Mouse (Mus musculus): Measurements from ENCODE around the gene Fbxo46. TPM values are rescaled to one million over a fixed set of nuclear protein-coding genes. Genes with fewer than 3 reads are reported as not detected.

The Fbxo46 gene
- polyA plus RNA-seq, 1 experiment from 2014 or later = 6.4 TPM

- no peak overlapping the region for H3K27ac ChIP-seq (ENCODE audit: low read depth, low read length)
- H3K9me3 ChIP-seq (replicated peaks; ENCODE audit: control insufficient read depth, low read length) = no peaks in the 10 kb centered on the region
- H3K4me3 ChIP-seq (ENCODE audit: low read depth, low read length) = peak overlapping the region; percentile 15; the same call in 1 of the 2 replicates
- H3K36me3 ChIP-seq (ENCODE audit: control insufficient read depth, insufficient read depth, low read length) = peaks cover 22% of the 10 kb centered on the region
- peak; percentile 45; the same call in 1 of the 2 replicates for ATAC-seq (replicated peaks; ENCODE audit: insufficient number of reproducible peaks, low FRiP score, low TSS enrichment)
- H3K4me2 ChIP-seq = peak overlapping the region; percentile 50
- peaks cover 2% of the 10 kb centered on the region; the same call in 1 of the 2 replicates for H3K27me3 ChIP-seq (ENCODE audit: control insufficient read depth, insufficient read depth, low read length)
- H3K9ac ChIP-seq (ENCODE audit: low read depth, low read length) = no peak overlapping the region
- H3K4me1 ChIP-seq (ENCODE audit: control insufficient read depth, insufficient read depth, low read length) = peaks cover 53% of the 10 kb centered on the region
- 8% methylated on average over 14 of the region's 14 CpGs for WGBS (ENCODE audit: insufficient replicate concordance)
These were observed 33.6 kb upstream of the Fbxo46 start for GRCm38 (mm10) chr7:19086042-19086441.

- peaks cover 16% of the 10 kb centered on the region for H3K36me3 ChIP-seq (ENCODE audit: control insufficient read depth, insufficient read depth, low read length)
- no peak overlapping the region for H3K4me2 ChIP-seq
- H3K4me3 ChIP-seq (ENCODE audit: low read depth, low read length) = no peak overlapping the region
- 67% methylated on average over 18 of the region's 18 CpGs for whole genome bisulfite sequencing (ENCODE audit: insufficient replicate concordance)
- H3K4me1 ChIP-seq (ENCODE audit: control insufficient read depth, insufficient read depth, low read length) = peaks cover 53% of the 10 kb centered on the region
- ATAC-seq (replicated peaks; ENCODE audit: insufficient number of reproducible peaks, low FRiP score, low TSS enrichment) = no peak
- no peaks in the 10 kb centered on the region for H3K9me3 ChIP-seq (replicated peaks; ENCODE audit: control insufficient read depth, low read length)
- H3K9ac ChIP-seq (ENCODE audit: low read depth, low read length) = no peak overlapping the region
- H3K27me3 ChIP-seq (ENCODE audit: control insufficient read depth, insufficient read depth, low read length) = peaks cover 6% of the 10 kb centered on the region; the same call in 1 of the 2 replicates
- H3K27ac ChIP-seq (ENCODE audit: low read depth, low read length) = no peak overlapping the region
These were observed 32.9 kb upstream of the Fbxo46 start for GRCm38 (mm10) chr7:19086760-19087159.

- Histone ChIP-seq H3K27me3 (ENCODE audit: control insufficient read depth, insufficient read depth, low read length) (peaks cover 6% of the 10 kb centered on the region; the same call in 1 of the 2 replicates), H3K4me2 (no peak overlapping the region), H3K36me3 (ENCODE audit: control insufficient read depth, insufficient read depth, low read length) (peaks cover 8% of the 10 kb centered on the region; the same call in 1 of the 2 replicates), H3K27ac (ENCODE audit: low read depth, low read length) (no peak overlapping the region), H3K9me3 (replicated peaks; ENCODE audit: control insufficient read depth, low read length) (no peaks in the 10 kb centered on the region), H3K4me3 (ENCODE audit: low read depth, low read length) (no peak overlapping the region), H3K4me1 (ENCODE audit: control insufficient read depth, insufficient read depth, low read length) (peaks cover 48% of the 10 kb centered on the region), H3K9ac (ENCODE audit: low read depth, low read length) (no peak overlapping the region)
- no peak for ATAC-seq (replicated peaks; ENCODE audit: insufficient number of reproducible peaks, low FRiP score, low TSS enrichment)
- 34% methylated on average over 10 of the region's 10 CpGs for WGBS (ENCODE audit: insufficient replicate concordance)
These were observed 30.8 kb upstream of the Fbxo46 start for GRCm38 (mm10) chr7:19088813-19089212.

- peak overlapping the region; percentile 68 for H3K9ac ChIP-seq (ENCODE audit: low read depth, low read length)
- ATAC-seq (replicated peaks; ENCODE audit: insufficient number of reproducible peaks, low FRiP score, low TSS enrichment) = no peak
- H3K4me2 ChIP-seq = peak overlapping the region; percentile 96
- H3K4me1 ChIP-seq (ENCODE audit: control insufficient read depth, insufficient read depth, low read length) = peaks cover 28% of the 10 kb centered on the region
- 32% methylated on average over 17 of the region's 17 CpGs for WGBS (ENCODE audit: insufficient replicate concordance)
- H3K27ac ChIP-seq (ENCODE audit: low read depth, low read length) = no peak overlapping the region
- H3K36me3 ChIP-seq (ENCODE audit: control insufficient read depth, insufficient read depth, low read length) = peaks cover 8% of the 10 kb centered on the region; the same call in 1 of the 2 replicates
- H3K27me3 ChIP-seq (ENCODE audit: control insufficient read depth, insufficient read depth, low read length) = peaks cover 6% of the 10 kb centered on the region; the same call in 1 of the 2 replicates
- H3K9me3 ChIP-seq (replicated peaks; ENCODE audit: control insufficient read depth, low read length) = no peaks in the 10 kb centered on the region
- H3K4me3 ChIP-seq (ENCODE audit: low read depth, low read length) = no peak overlapping the region
These were observed 27.7 kb upstream of the Fbxo46 start for GRCm38 (mm10) chr7:19091913-19092312.

- ATAC-seq (replicated peaks; ENCODE audit: insufficient number of reproducible peaks, low FRiP score, low TSS enrichment) = peak; percentile 35
- peak overlapping the region; percentile 93 for H3K27ac ChIP-seq (ENCODE audit: low read depth, low read length)
- no peaks in the 10 kb centered on the region for H3K9me3 ChIP-seq (replicated peaks; ENCODE audit: control insufficient read depth, low read length)
- H3K4me3 ChIP-seq (ENCODE audit: low read depth, low read length) = peak overlapping the region; percentile 78
- peaks cover 6% of the 10 kb centered on the region; the same call in 1 of the 2 replicates for H3K27me3 ChIP-seq (ENCODE audit: control insufficient read depth, insufficient read depth, low read length)
- WGBS (ENCODE audit: insufficient replicate concordance) = 4% methylated on average over 38 of the region's 38 CpGs
- H3K36me3 ChIP-seq (ENCODE audit: control insufficient read depth, insufficient read depth, low read length) = peaks cover 11% of the 10 kb centered on the region; the same call in 1 of the 2 replicates
- H3K4me2 ChIP-seq = peak overlapping the region; percentile 96
- peak overlapping the region; percentile 68 for H3K9ac ChIP-seq (ENCODE audit: low read depth, low read length)
- peaks cover 34% of the 10 kb centered on the region for H3K4me1 ChIP-seq (ENCODE audit: control insufficient read depth, insufficient read depth, low read length)
These were observed 27.1 kb upstream of the Fbxo46 start for GRCm38 (mm10) chr7:19092381-19093173.

GRCm38 (mm10) chr7:19093174-19093521 lies 26.5 kb upstream of the Fbxo46 start:
- Histone ChIP-seq H3K36me3 (ENCODE audit: control insufficient read depth, insufficient read depth, low read length) (peaks cover 8% of the 10 kb centered on the region; the same call in 1 of the 2 replicates), H3K4me3 (ENCODE audit: low read depth, low read length) (peak overlapping the region; percentile 78), H3K9me3 (replicated peaks; ENCODE audit: control insufficient read depth, low read length) (no peaks in the 10 kb centered on the region), H3K27ac (ENCODE audit: low read depth, low read length) (peak overlapping the region; percentile 93), H3K4me1 (ENCODE audit: control insufficient read depth, insufficient read depth, low read length) (peaks cover 37% of the 10 kb centered on the region), H3K9ac (ENCODE audit: low read depth, low read length) (peak overlapping the region; percentile 68), H3K4me2 (peak overlapping the region; percentile 96), H3K27me3 (ENCODE audit: control insufficient read depth, insufficient read depth, low read length) (peaks cover 6% of the 10 kb centered on the region; the same call in 1 of the 2 replicates)
- under 1% methylated on average over 10 of the region's 15 CpGs for WGBS (ENCODE audit: insufficient replicate concordance)
- ATAC-seq (replicated peaks; ENCODE audit: insufficient number of reproducible peaks, low FRiP score, low TSS enrichment) = 0 out of 2 replicates have a peak, but pooled peaks have one; percentile 44

GRCm38 (mm10) chr7:19093537-19094385 lies 25.9 kb upstream of the Fbxo46 start:
- peak overlapping the region; percentile 78 for H3K4me3 ChIP-seq (ENCODE audit: low read depth, low read length)
- peak overlapping the region; percentile 92 for H3K9ac ChIP-seq (ENCODE audit: low read depth, low read length)
- no peaks in the 10 kb centered on the region for H3K9me3 ChIP-seq (replicated peaks; ENCODE audit: control insufficient read depth, low read length)
- WGBS (ENCODE audit: insufficient replicate concordance) = under 1% methylated on average over 45 of the region's 45 CpGs
- peak; percentile 71 for ATAC-seq (replicated peaks; ENCODE audit: insufficient number of reproducible peaks, low FRiP score, low TSS enrichment)
- peak overlapping the region; percentile 96 for H3K4me2 ChIP-seq
- peaks cover 37% of the 10 kb centered on the region for H3K4me1 ChIP-seq (ENCODE audit: control insufficient read depth, insufficient read depth, low read length)
- 0 out of 2 replicates have a peak, but pooled peaks cover 8% of the 10 kb centered on the region for H3K36me3 ChIP-seq (ENCODE audit: control insufficient read depth, insufficient read depth, low read length)
- peak overlapping the region; percentile 98 for H3K27ac ChIP-seq (ENCODE audit: low read depth, low read length)
- H3K27me3 ChIP-seq (ENCODE audit: control insufficient read depth, insufficient read depth, low read length) = peaks cover 6% of the 10 kb centered on the region; the same call in 1 of the 2 replicates

- H3K9ac ChIP-seq (ENCODE audit: low read depth, low read length) = peak within 1 kb of the TSS; percentile 92
- H3K4me2 ChIP-seq = peak within 1 kb of the TSS; percentile 96
- H3K36me3 ChIP-seq (ENCODE audit: control insufficient read depth, insufficient read depth, low read length) = 0 out of 2 replicates have a peak, but pooled peaks cover 8% of the 10 kb centered on the region
- peak within 1 kb of the TSS; percentile 98 for H3K27ac ChIP-seq (ENCODE audit: low read depth, low read length)
- peaks cover 37% of the 10 kb centered on the region for H3K4me1 ChIP-seq (ENCODE audit: control insufficient read depth, insufficient read depth, low read length)
- H3K9me3 ChIP-seq (replicated peaks; ENCODE audit: control insufficient read depth, low read length) = no peaks in the 10 kb centered on the region
- ATAC-seq (replicated peaks; ENCODE audit: insufficient number of reproducible peaks, low FRiP score, low TSS enrichment) = peak; percentile 7; the same call in 1 of the 2 replicates
- peaks cover 6% of the 10 kb centered on the region; the same call in 1 of the 2 replicates for H3K27me3 ChIP-seq (ENCODE audit: control insufficient read depth, insufficient read depth, low read length)
- WGBS (ENCODE audit: insufficient replicate concordance) = under 1% methylated on average over 27 of the region's 36 CpGs
- peak within 1 kb of the TSS; percentile 78 for H3K4me3 ChIP-seq (ENCODE audit: low read depth, low read length)
These were observed 25.2 kb upstream of the Fbxo46 start, which contains the start of gene Six5 for GRCm38 (mm10) chr7:19094471-19094825. Gene Six5, plus strand, starts transcription at chr7:19094594.
